Mouse (Mus musculus) myocyte (in vitro differentiated cells): ENCODE data around the gene Cops8.

ENCODE experiments used
- MAX ChIP-seq: IDR thresholded peaks from one replicate; pipeline ENCODE4 v1.6.1; 2011; ENCODE audit warnings: low read depth, mild to moderate bottlenecking, control low read depth
- POLR2A ChIP-seq: IDR thresholded peaks from one replicate; pipeline ENCODE4 v1.6.1; 2011; ENCODE audit warnings: low read depth, mild to moderate bottlenecking, control low read depth, moderate library complexity; ENCODE audit not compliant: insufficient read length
- POLR2AphosphoS2 ChIP-seq: IDR thresholded peaks from one replicate; pipeline ENCODE4 v1.6.1; 2011; ENCODE audit warnings: low read depth, control low read depth; ENCODE audit not compliant: insufficient read length
- USF1 ChIP-seq: IDR thresholded peaks from one replicate; pipeline ENCODE4 v1.6.1; 2011; ENCODE audit warnings: low read depth, mild to moderate bottlenecking, control low read depth, moderate library complexity

- TF ChIP-seq POLR2AphosphoS2 (no peak), USF1 (no peak), POLR2A (no peak), MAX (no peak)
Observed at GRCm38 (mm10) chr1:90566664-90567440, 35.9 kb upstream of the Cops8 start.
